Mouse (Mus musculus) adrenal gland, adult 18-20 months (tissue): ENCODE measurements at regions not wholly inside any gene's neighbourhood (a gene's known extent, or its start where the extent isn't known, plus 50 kb on each side); places are given as distances from the start of the nearest gene placed in this dataset.

Source experiments
- DNase-seq, 2 experiments: peaks; one replicate each; pipeline ENCODE4 v3.0.0; 2021 to 2022; ENCODE audit warnings: low spot score in 2 of 2

DNA sequence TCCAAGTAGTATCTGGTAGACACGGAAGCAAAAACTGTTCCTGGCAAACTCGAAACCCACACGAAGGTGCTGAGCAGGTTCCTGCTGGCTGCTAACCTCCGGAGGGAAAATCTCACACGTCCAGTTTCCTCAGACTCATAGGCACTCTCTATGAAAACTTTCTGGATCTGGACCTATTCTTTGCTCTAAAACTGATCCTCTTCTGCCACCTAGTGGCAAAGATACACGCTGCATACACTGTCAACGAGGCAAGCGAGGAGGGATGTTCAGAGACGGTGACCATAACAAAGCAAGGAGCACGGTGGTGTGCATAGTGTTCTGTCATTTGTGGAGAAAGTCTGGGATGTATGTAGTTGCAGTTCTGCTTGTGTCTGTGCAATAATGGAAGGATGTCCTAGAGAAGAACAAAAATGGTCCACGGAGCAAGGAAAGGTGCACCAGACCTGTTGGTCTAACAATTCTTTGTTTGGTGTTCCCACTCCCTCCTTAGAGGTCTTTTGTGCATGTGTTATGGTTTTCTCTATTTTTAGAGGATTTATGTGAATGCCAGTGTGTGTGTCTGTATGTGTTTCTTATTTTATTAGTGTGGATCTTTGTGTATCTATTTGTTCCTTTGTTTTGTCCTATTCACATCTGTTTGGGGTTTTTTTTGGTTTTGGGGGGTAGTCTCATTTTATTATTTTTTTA lies 57.0 kb upstream of the Siglech start:
- peak; percentile 29 to 31 for DNase-seq
